Mouse (Mus musculus) 3T3-L1 (cell line): Measurements from ENCODE around the gene Vmn1r158.
"Not testable (repeated sequence)": the region's sequence is repeated elsewhere in the genome, so short reads cannot be mapped to it uniquely, and the experiment has no call there.

Experiments
- DNase-seq: peaks from one replicate; pipeline ENCODE4 v3.0.0-alpha.2; 2015; ENCODE audit warnings: low read depth, low spot score

Vmn1r158 gene

DNA sequence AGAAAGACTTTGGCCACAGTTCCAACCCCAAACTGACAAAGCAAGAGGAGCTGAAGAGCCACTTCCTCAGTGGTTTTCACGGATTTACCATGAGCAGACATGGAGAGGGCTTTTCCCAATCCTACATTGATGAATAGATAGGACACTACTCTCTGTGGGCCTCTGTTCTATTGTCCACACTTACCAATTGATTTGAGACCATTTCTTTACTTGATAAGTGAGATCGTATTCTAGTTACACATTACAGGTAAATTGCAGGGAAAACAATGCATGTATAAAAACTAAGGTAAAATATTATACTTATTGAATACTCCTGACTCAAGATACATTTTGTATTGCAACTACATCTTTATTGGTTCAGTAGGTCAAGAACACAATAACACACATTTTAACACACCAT, at the start of gene Vmn1r158:
TSS of gene Vmn1r158 (minus strand) at position 101 of the 400 bp plus-strand sequence.
- DNase-seq, result not testable (repeated sequence)

- DNase-seq, result not testable (repeated sequence)
These were observed 14.6 kb downstream of the Vmn1r158 start for GRCm38 (mm10) chr7:22775981-22776380.

GRCm38 (mm10) chr7:22761397-22761796, 29.2 kb downstream of the Vmn1r158 start, which contains the start of gene Vmn1r157:
Gene Vmn1r157, plus strand, starts transcription at chr7:22761697.
- not testable (repeated sequence) for DNase-seq
